Mouse (Mus musculus): Measurements from ENCODE around the gene Nap1l4. TPM values are rescaled to one million over a fixed set of nuclear protein-coding genes. Genes with fewer than 3 reads are reported as not detected.
"Not testable (repeated sequence)": the region's sequence is repeated elsewhere in the genome, so short reads cannot be mapped to it uniquely, and the experiment has no call there.

Gene Nap1l4
- polyA plus RNA-seq, 1 experiment = 60.3 TPM

GRCm38 (mm10) chr7:143548231-143548961 lies 510 bp downstream of the Nap1l4 start:
- TF ChIP-seq POLR2A (IDR thresholded peaks at IDR 0.05; ENCODE audit: control insufficient read depth, low read depth, low read length) (no peak), CTCF (IDR thresholded peaks at IDR 0.05; ENCODE audit: control insufficient read depth, insufficient read depth, insufficient replicate concordance, low read depth, low read length) (no peak)
- H3K27ac ChIP-seq (ENCODE audit: control insufficient read depth, insufficient read depth, low read depth, low read length) = peak overlapping the region; percentile 95
- H3K4me1 ChIP-seq (ENCODE audit: control insufficient read depth, insufficient read depth, low read length) = peaks cover 8% of the 10 kb centered on the region
- peak overlapping the region; percentile 96 for H3K4me3 ChIP-seq (ENCODE audit: control insufficient read depth, low read depth, low read length)
- H3K27me3 ChIP-seq (ENCODE audit: control insufficient read depth, insufficient read depth, low read length) = no peaks in the 10 kb centered on the region
- H3K36me3 ChIP-seq (ENCODE audit: control insufficient read depth, insufficient read depth, low read length) = peaks cover 2% of the 10 kb centered on the region; the same call in 1 of the 2 replicates

DNA sequence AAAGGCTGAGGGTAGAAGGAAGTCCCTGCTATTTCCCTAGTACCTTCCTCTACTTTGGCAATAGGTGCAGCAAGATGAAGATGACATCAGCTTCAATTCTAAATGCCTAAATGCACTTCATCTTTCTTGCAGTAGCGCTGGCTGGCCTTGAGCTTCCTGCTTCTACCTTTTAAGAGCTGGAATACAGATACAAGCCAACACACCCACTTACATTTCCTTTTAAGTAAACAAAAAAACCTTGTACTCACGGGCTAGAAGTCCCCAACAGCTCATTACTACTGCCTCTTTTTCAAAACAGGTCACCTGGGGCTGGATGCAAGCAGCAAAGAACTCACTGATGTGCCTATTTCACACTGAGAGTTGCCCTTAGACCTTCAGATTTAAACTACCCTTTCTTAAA lies 2.4 kb downstream of the Nap1l4 start:
- no peak overlapping the region for H3K27ac ChIP-seq (ENCODE audit: control insufficient read depth, insufficient read depth, low read depth, low read length)
- H3K4me3 ChIP-seq (ENCODE audit: control insufficient read depth, low read depth, low read length) = no peak overlapping the region
- H3K4me1 ChIP-seq (ENCODE audit: control insufficient read depth, insufficient read depth, low read length) = peaks cover 8% of the 10 kb centered on the region
- H3K27me3 ChIP-seq (ENCODE audit: control insufficient read depth, insufficient read depth, low read length) = no peaks in the 10 kb centered on the region
- H3K36me3 ChIP-seq (ENCODE audit: control insufficient read depth, insufficient read depth, low read length) = peaks cover 2% of the 10 kb centered on the region; the same call in 1 of the 2 replicates
- no peak for TF ChIP-seq CTCF (IDR thresholded peaks at IDR 0.05; ENCODE audit: control insufficient read depth, insufficient read depth, insufficient replicate concordance, low read depth, low read length)
- TF ChIP-seq POLR2A (IDR thresholded peaks at IDR 0.05; ENCODE audit: control insufficient read depth, low read depth, low read length) = no peak

DNA sequence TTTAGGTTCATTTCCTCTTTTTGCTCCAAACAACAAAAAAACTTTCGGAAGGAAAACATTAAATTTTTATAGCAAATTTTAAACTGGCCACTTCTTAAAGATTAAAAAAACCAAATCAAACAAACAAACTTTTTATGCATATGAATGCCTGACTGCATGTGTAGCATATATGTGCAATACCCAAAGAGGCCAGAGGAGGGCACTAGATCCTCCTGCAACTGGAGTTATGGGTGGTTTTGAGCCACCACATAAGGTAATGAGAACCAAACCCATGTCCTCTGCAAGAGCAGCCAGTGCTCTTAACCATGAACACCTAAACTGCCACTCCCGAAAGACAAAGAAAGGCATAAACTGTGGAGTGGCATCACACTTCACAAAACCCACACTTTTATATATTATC lies 4.5 kb downstream of the Nap1l4 start:
- Histone ChIP-seq H3K27me3 (ENCODE audit: control insufficient read depth, insufficient read depth, low read length) (no peaks in the 10 kb centered on the region), H3K36me3 (ENCODE audit: control insufficient read depth, insufficient read depth, low read length) (peaks cover 2% of the 10 kb centered on the region; the same call in 1 of the 2 replicates), H3K4me3 (ENCODE audit: control insufficient read depth, low read depth, low read length) (no peak overlapping the region), H3K4me1 (ENCODE audit: control insufficient read depth, insufficient read depth, low read length) (peaks cover 4% of the 10 kb centered on the region), H3K27ac (ENCODE audit: control insufficient read depth, insufficient read depth, low read depth, low read length) (no peak overlapping the region)
- TF ChIP-seq POLR2A (IDR thresholded peaks at IDR 0.05; ENCODE audit: control insufficient read depth, low read depth, low read length) = no peak
- no peak for TF ChIP-seq CTCF (IDR thresholded peaks at IDR 0.05; ENCODE audit: control insufficient read depth, insufficient read depth, insufficient replicate concordance, low read depth, low read length)

GRCm38 (mm10) chr7:143538671-143539070 lies 10.2 kb downstream of the Nap1l4 start:
- Histone ChIP-seq H3K27ac (ENCODE audit: control insufficient read depth, insufficient read depth, low read depth, low read length) (no peak overlapping the region), H3K4me3 (ENCODE audit: control insufficient read depth, low read depth, low read length) (no peak overlapping the region), H3K36me3 (ENCODE audit: control insufficient read depth, insufficient read depth, low read length) (peaks cover 2% of the 10 kb centered on the region), H3K4me1 (ENCODE audit: control insufficient read depth, insufficient read depth, low read length) (no peaks in the 10 kb centered on the region), H3K27me3 (ENCODE audit: control insufficient read depth, insufficient read depth, low read length) (no peaks in the 10 kb centered on the region)
- TF ChIP-seq CTCF (IDR thresholded peaks at IDR 0.05; ENCODE audit: control insufficient read depth, insufficient read depth, insufficient replicate concordance, low read depth, low read length) (no peak), POLR2A (IDR thresholded peaks at IDR 0.05; ENCODE audit: control insufficient read depth, low read depth, low read length) (no peak)

DNA sequence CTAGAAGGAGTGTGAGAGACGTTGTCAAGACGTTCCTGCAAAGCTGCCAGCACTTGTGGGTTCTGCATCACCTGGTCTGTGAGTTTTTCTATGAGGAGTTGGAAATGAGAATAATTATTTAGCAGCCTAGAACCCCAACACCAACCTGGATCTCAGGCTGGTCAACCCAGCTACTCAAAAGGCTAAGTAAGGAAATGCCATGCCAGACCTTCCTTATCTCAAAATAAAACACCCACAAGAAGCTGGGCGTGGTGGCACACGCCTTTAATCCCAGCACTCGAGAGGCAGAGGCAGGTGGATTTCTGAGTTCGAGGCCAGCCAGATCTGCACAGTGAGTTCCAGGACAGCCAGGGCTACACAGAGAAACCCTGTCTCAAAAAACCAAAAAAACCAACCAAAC lies 10.7 kb downstream of the Nap1l4 start:
- H3K36me3 ChIP-seq (ENCODE audit: control insufficient read depth, insufficient read depth, low read length); H3K4me1 ChIP-seq (ENCODE audit: control insufficient read depth, insufficient read depth, low read length); H3K27ac ChIP-seq (ENCODE audit: control insufficient read depth, insufficient read depth, low read depth, low read length): not testable (repeated sequence)

DNA sequence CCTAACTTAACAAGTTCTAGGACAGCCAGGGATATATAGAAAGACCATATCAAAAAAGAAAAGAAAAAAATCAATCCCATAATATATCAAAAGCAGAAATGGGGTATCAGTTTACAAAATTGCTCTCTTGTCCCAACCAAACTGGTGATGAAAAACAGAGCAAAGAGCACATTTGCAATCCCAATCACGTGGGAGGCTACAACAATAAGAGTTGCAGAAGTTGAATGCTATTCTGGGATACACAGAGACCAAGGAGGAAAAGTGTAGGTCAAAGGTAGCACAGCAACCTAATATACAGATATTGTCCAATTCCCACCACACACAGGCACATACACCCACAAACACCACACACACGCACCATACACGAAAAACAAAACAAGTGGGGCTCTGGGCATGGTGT lies 12.7 kb downstream of the Nap1l4 start:
- Histone ChIP-seq H3K27ac (ENCODE audit: control insufficient read depth, insufficient read depth, low read depth, low read length) (no peak overlapping the region), H3K27me3 (ENCODE audit: control insufficient read depth, insufficient read depth, low read length) (no peaks in the 10 kb centered on the region), H3K4me3 (ENCODE audit: control insufficient read depth, low read depth, low read length) (no peak overlapping the region), H3K36me3 (ENCODE audit: control insufficient read depth, insufficient read depth, low read length) (peaks cover 3% of the 10 kb centered on the region), H3K4me1 (ENCODE audit: control insufficient read depth, insufficient read depth, low read length) (no peaks in the 10 kb centered on the region)
- TF ChIP-seq POLR2A (IDR thresholded peaks at IDR 0.05; ENCODE audit: control insufficient read depth, low read depth, low read length) (no peak), CTCF (IDR thresholded peaks at IDR 0.05; ENCODE audit: control insufficient read depth, insufficient read depth, insufficient replicate concordance, low read depth, low read length) (no peak)

More for the DNA sequence above, 10.7 kb downstream of the Nap1l4 start:
- H3K4me3 ChIP-seq (ENCODE audit: control insufficient read depth, low read depth, low read length); H3K27me3 ChIP-seq (ENCODE audit: control insufficient read depth, insufficient read depth, low read length): not testable (repeated sequence)

GRCm38 (mm10) chr7:143533284-143533683 lies 15.6 kb downstream of the Nap1l4 start:
- no peak for TF ChIP-seq CTCF (IDR thresholded peaks at IDR 0.05; ENCODE audit: control insufficient read depth, insufficient read depth, insufficient replicate concordance, low read depth, low read length)
- TF ChIP-seq POLR2A (IDR thresholded peaks at IDR 0.05; ENCODE audit: control insufficient read depth, low read depth, low read length) = no peak
- H3K36me3 ChIP-seq (ENCODE audit: control insufficient read depth, insufficient read depth, low read length) = peaks cover 3% of the 10 kb centered on the region
- no peak overlapping the region for H3K27ac ChIP-seq (ENCODE audit: control insufficient read depth, insufficient read depth, low read depth, low read length)
- no peaks in the 10 kb centered on the region for H3K4me1 ChIP-seq (ENCODE audit: control insufficient read depth, insufficient read depth, low read length)
- H3K4me3 ChIP-seq (ENCODE audit: control insufficient read depth, low read depth, low read length) = no peak overlapping the region
- H3K27me3 ChIP-seq (ENCODE audit: control insufficient read depth, insufficient read depth, low read length) = no peaks in the 10 kb centered on the region

Measured in testis, adult 2 months (tissue).